ENCODE assay signal across 10 mouse cellular contexts in genomic region chr10:42562272-42562671, GRCm38 (mm10). TPM values are rescaled to one million over a fixed set of nuclear protein-coding genes. Genes with fewer than 3 reads are reported as not detected.
A peak's percentile ranks its signal among the peaks of the same experiment; 100 is the strongest.
DNase-seq lines count a peak whose midpoint lies in the region; ATAC-seq and TF ChIP-seq lines count a peak whose summit lies in the region.
"Had no signal": no experiment of that assay in that cellular context is flagged by ENCODE, and none has a peak within 500 bp of the region (broad histone marks: within the 10 kb centered on the region; RNA-seq: fewer than 3 reads in every experiment).

No protein-coding gene starts in this region.

- no peak for TF ChIP-seq EP300 in liver, postnatal 0 days (IDR thresholded peaks at IDR 0.05; ENCODE audit: low read depth)

- no peaks in the 10 kb centered on the region for H3K9me3 ChIP-seq in embryonic facial prominence, embryonic 11.5 days (replicated peaks; ENCODE audit: control insufficient read depth, low read length)
- H3K9me3 ChIP-seq in liver, postnatal 0 days (ENCODE audit: low read length) = no peaks in the 10 kb centered on the region
- H3K9me3 ChIP-seq: midbrain, embryonic 12.5 days had no signal

- 3% methylated on average over 12 of the region's 12 CpGs for WGBS in embryonic facial prominence, embryonic 11.5 days
- WGBS in liver, postnatal 0 days (ENCODE audit: insufficient replicate concordance) = 2% methylated on average over 12 of the region's 12 CpGs

- no peak overlapping the region for H3K4me3 ChIP-seq in embryonic facial prominence, embryonic 11.5 days (ENCODE audit: low read depth, low read length)
- H3K4me3 ChIP-seq in liver, postnatal 0 days (ENCODE audit: low read depth, low read length) = no peak overlapping the region
- H3K4me3 ChIP-seq: midbrain, embryonic 12.5 days had no signal

- H3K36me3 ChIP-seq in embryonic facial prominence, embryonic 11.5 days (replicated peaks; ENCODE audit: control insufficient read depth, insufficient read depth, low read depth, low read length) = no peaks in the 10 kb centered on the region
- no peaks in the 10 kb centered on the region for H3K36me3 ChIP-seq in liver, postnatal 0 days (replicated peaks; ENCODE audit: insufficient read depth, low read length)

- DNase-seq in adrenal gland, adult 2 months = peak; percentile 54
- no peak for DNase-seq in adrenal gland, adult 18-20 months (ENCODE audit: low spot score in 2 of 2)
- DNase-seq in 3T3-L1 (ENCODE audit: low read depth, low spot score) = peak; percentile 32
- peak; percentile 70 for DNase-seq in embryonic facial prominence, embryonic 11.5 days (ENCODE audit: low spot score)
- DNase-seq in liver, postnatal 0 days = peak; percentile 62
- no peak for DNase-seq in MN1 (ENCODE audit: low spot score)
- no peak for DNase-seq in cerebellum, adult 9-10 months
- DNase-seq in urinary bladder, postnatal 36 days (ENCODE audit: low spot score in 2 of 2) = no peak

- no peaks in the 10 kb centered on the region for H3K4me1 ChIP-seq in embryonic facial prominence, embryonic 11.5 days (ENCODE audit: control insufficient read depth, insufficient read depth, low read length)
- no peaks in the 10 kb centered on the region for H3K4me1 ChIP-seq in liver, postnatal 0 days (ENCODE audit: insufficient read depth)
- H3K4me1 ChIP-seq: midbrain, embryonic 12.5 days had no signal

- H3K9ac ChIP-seq in embryonic facial prominence, embryonic 11.5 days (replicated peaks; ENCODE audit: low read length) = no peak overlapping the region
- H3K9ac ChIP-seq in liver, postnatal 0 days (replicated peaks) = no peak overlapping the region
- H3K9ac ChIP-seq: midbrain, embryonic 12.5 days had no signal

- ATAC-seq in embryonic facial prominence, embryonic 11.5 days (replicated peaks; ENCODE audit: insufficient number of reproducible peaks, low FRiP score, low TSS enrichment, low read depth) = no peak
- ATAC-seq in liver, postnatal 0 days = no peak; the same call in 1 of the 2 replicates

- H3K27me3 ChIP-seq in embryonic facial prominence, embryonic 11.5 days (ENCODE audit: control insufficient read depth, insufficient read depth, low read length) = peaks cover 10% of the 10 kb centered on the region
- H3K27me3 ChIP-seq in liver, postnatal 0 days (ENCODE audit: insufficient read depth, low read length) = peaks cover 41% of the 10 kb centered on the region

- no peak overlapping the region for H3K4me2 ChIP-seq in embryonic facial prominence, embryonic 11.5 days (ENCODE audit: low read depth, low read length)
- H3K4me2 ChIP-seq in liver, postnatal 0 days (ENCODE audit: low read depth, low read length) = no peak overlapping the region
- H3K4me2 ChIP-seq: midbrain, embryonic 12.5 days had no signal

- TF ChIP-seq CTCF in liver, postnatal 0 days (IDR thresholded peaks at IDR 0.05; ENCODE audit: low read depth) = no peak

- no peak overlapping the region for H3K27ac ChIP-seq in embryonic facial prominence, embryonic 11.5 days (replicated peaks; ENCODE audit: low read depth, low read length)
- H3K27ac ChIP-seq in liver, postnatal 0 days (ENCODE audit: low read depth) = no peak overlapping the region
- H3K27ac ChIP-seq: midbrain, embryonic 12.5 days had no signal

RNA-seq across cellular contexts. Expression of gene Nr2e1, which starts 21.2 kb away (rescaled TPM):
- total RNA-seq in adrenal gland, adult 2 months (2021) = not detected
- polyA plus RNA-seq in adrenal gland, adult 2 months (2012; rRNA removed) = not detected in 2 replicates
- not detected for total RNA-seq in adrenal gland, adult 18-20 months (2021)
- 8.6 and 11.8 TPM in 2 replicates for polyA plus RNA-seq in embryonic facial prominence, embryonic 11.5 days (2014; fragmentation: Nextera tagmentation; extraction: Ambion mirVana)
- polyA plus RNA-seq in liver, postnatal 0 days (2015; fragmentation: Nextera tagmentation; extraction: Ambion mirVana) = not detected in 2 replicates
- polyA plus RNA-seq: gonadal fat pad, adult 2 months had no signal

RNA-seq across cellular contexts. Expression of gene Ostm1, which starts 21.4 kb away (rescaled TPM):
- 10 to 100 TPM; 22.9 to 34.0 TPM for total RNA-seq in adrenal gland, adult 2 months (2021)
- 29.7 and 33.0 TPM in 2 replicates for polyA plus RNA-seq in adrenal gland, adult 2 months (2012; rRNA removed)
- total RNA-seq in adrenal gland, adult 18-20 months (2021) = 10 to 100 TPM; 23.4 to 25.8 TPM
- 15.5 and 16.0 TPM in 2 replicates for polyA plus RNA-seq in embryonic facial prominence, embryonic 11.5 days (2014; fragmentation: Nextera tagmentation; extraction: Ambion mirVana)
- 10.2 and 12.1 TPM in 2 replicates for polyA plus RNA-seq in liver, postnatal 0 days (2015; fragmentation: Nextera tagmentation; extraction: Ambion mirVana)

Comparison
In these comparisons a context has a peak if more than half of its experiments do, and no peak if none do; other contexts are left out.
1. DNase-seq: peak in adrenal gland, adult 2 months (single experiment), 3T3-L1 (single experiment), embryonic facial prominence, embryonic 11.5 days (single experiment) and liver, postnatal 0 days (single experiment); none in adrenal gland, adult 18-20 months (0 of 2), MN1 (single experiment), cerebellum, adult 9-10 months (single experiment) and urinary bladder, postnatal 36 days (0 of 2).